Mouse (Mus musculus): ENCODE measurements around the gene Ppp6r2.

The Ppp6r2 gene

DNA sequence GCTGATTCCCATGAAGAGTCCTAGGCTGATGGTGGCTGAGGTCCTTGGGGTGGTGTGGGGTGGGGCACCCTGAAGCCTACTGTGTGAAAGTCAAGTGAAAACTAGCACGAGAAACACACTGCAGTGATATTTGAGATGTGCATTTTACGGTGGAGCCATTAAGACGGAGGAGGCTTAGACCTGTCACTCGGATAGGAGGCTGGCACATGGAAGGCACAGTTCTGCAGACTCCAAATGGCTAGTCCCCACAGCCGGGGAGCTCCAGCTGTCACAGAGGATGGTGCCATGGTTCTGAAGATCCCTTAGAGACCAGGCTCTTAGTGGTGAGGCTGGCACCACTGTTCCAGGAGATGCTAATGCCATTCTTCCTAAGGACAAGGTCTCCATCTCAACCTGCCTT lies 28.5 kb upstream of the Ppp6r2 start:
- no peak for DNase-seq

GRCm38 (mm10) chr15:89184141-89184936 lies 27.0 kb upstream of the Ppp6r2 start:
- no peak for DNase-seq

- no peak for DNase-seq
Measured at GRCm38 (mm10) chr15:89184937-89185227, 26.5 kb upstream of the Ppp6r2 start.

GRCm38 (mm10) chr15:89195261-89195681 lies 16.1 kb upstream of the Ppp6r2 start:
- peak; percentile 19 for DNase-seq

- DNase-seq, result peak; percentile 95
Measured at GRCm38 (mm10) chr15:89195690-89196312, 15.6 kb upstream of the Ppp6r2 start.

DNA sequence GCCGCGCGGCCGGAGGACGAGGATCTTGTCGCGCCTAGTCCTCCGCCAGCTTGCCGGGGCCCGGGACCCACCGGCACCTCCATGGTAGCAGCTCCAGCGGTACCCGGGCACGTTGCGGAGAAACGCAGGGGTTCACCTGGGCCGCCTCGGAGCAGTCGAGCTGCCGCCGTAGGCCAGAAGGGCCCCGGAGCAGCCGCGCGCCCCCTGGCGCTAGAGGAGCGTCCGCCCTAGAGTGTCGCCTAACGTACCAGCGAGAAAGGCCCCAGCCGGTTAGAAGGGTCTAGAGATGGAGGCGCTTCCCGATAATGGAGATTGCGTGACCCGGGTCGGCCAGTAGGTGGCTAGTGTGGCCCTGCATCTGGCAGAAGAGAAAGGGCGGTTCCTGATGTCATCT lies 15.0 kb upstream of the Ppp6r2 start, which contains the start of gene Dennd6b:
Gene Dennd6b, minus strand, starts transcription at position 184 of the 394 bp plus-strand sequence.
- DNase-seq, result peak; percentile 99

DNA sequence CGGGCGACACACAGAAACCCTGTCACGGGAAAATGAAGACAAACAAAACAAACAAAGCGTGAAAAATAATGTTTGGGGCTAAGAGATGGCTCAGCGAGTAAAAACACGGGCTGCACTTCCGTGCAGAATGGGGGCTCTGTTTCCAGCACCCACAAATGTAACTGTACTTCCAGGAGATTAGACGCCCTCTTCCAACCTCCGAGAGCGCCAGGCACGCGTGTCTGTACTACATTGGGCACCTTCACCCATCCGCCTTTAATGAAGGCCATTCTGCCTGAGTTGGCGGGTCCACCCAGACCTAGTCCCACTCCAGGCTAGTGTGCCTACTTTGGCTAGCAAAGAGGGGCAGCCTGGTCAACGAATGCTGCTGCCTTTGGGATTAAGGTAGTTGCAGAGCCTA lies 14.3 kb upstream of the Ppp6r2 start:
- peak; percentile 20 for DNase-seq

DNA sequence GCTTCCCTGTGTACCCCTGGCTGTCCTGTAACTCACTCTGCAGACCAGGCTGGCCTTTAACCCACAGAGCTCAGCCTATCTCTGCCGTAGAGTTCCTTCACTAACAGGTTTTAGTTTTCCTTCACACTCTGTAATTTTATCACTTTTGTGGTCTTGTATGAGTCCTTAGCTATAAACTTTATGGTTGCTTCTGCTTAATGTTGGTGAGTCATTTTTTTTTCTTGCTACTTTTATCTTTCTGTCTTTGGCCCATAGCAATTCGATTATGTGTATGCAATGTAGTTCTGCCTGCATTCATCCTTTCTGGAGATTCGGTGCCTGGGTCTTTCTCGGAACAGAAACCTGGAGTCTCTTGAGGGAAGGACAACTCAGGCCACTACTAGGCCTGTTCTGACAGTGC lies 3.9 kb upstream of the Ppp6r2 start:
- no peak for DNase-seq

DNA sequence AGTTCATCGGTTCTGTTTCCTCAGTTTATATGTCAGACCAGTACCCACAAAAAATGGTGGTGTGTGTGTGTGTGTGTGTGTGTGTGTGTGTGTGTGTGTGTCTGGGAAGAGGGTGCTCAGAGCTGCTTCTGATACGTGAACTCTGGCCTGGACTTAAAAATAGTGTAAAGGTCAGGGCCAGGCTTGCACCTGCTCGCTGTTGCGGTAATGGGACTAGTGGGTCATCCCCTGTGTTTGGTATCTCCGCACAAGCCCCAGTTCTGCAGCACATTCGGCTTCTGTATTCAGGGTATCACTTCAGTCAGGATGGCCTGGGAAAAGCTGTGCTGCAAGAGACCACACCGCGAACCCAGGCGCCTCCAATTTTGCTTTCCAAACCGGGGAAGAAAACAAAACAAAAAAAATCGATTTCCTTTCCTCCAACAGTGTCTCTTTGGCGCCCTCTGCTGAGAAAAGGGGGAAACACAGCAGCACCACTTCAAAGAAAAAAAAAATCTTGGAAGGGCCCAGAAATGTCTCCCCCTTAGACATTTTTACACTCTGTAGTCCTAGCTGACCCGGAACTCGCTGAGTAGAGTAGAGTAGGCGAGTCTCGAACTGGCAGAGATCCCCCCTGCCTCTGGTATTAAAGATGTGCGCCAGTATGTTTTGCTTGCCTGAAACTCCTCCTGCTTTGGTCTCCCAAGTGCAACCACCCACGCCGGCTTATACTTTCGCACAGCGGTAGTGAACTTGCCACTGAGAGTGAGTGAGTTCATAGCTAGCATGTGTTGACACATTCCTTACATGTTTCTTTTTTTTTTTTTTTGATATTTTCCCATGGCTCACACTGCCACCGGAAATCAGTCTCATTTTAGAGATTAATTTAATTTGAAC lies 1.2 kb upstream of the Ppp6r2 start:
- peak; percentile 94 for DNase-seq

GRCm38 (mm10) chr15:89211716-89212461 lies 536 bp downstream of the Ppp6r2 start:
- peak; percentile 35 for DNase-seq

- no peak for DNase-seq
Measured at GRCm38 (mm10) chr15:89212495-89212894, 1.1 kb downstream of the Ppp6r2 start.

GRCm38 (mm10) chr15:89213517-89213916 lies 2.2 kb downstream of the Ppp6r2 start:
- no peak for DNase-seq

DNA sequence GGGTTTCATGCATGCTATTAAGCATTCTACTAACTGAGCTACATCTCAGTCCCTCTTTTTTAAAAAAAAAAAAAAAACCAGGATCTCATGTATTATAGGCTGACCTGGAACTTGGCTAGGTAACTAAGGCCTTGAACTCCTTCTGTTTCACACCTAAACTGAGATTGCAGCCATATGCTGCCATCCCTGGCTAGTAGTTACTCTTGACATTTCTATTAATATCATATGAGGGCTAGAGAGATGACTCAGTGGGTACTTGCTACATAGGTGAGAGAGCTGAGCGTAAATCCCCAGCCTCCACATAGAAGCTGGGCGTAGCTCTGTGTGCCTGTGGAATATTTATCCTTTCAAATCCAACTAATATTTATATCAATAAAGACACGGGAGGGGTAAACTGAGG lies 3.6 kb downstream of the Ppp6r2 start:
- no peak for DNase-seq

DNA sequence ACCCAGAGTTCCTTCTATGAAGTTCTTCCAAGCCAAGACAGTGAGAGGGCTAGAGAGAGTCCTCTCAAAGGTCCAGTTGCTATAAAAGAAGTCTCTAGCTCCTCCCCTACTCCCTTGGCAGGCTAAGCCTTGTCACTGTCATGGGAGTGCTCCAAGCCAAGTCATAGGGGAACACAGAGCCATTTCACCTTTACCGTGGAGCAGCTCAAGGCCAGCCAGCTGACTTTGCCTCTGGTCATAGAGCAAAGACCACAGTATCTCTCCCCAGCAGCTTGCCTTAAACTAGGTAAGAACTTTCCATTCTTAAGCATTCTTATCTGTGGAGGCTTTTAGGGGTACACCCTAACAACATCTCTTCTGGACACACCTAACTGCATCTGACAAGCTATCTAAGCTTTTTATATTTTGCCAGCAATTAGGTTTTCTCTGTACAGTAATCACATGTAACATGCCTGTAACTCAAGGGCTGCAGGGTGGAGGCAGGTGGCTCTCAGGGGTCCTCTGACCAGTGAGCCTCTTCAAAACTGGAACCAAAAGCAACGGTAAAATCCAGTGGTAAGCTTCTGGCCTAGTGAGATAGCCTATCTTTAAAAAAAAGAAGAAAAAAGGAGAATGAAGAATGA lies 4.4 kb downstream of the Ppp6r2 start:
- peak; percentile 44 for DNase-seq

DNA sequence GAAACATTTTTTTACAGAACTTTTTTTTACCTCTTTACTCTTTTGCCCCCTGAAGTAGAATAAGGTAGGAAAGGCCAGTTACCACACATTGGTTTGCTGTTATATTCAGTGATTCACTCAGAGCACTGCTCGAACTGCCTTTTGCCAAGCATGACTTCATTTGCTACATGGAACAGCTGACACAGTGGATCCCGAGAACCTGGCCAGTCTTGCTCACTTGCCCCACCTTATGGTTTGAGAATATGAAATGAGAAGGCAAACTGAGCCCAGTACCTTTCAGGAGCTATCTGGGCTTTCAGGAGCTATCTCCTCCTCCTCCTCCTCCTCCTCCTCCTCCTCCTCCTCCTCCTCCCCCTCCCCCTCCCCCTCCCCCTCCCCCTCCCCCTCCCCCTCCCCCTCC lies 22.2 kb downstream of the Ppp6r2 start:
- DNase-seq, result peak; percentile 53

GRCm38 (mm10) chr15:89234052-89234451 lies 22.7 kb downstream of the Ppp6r2 start:
- DNase-seq, result no peak

DNA sequence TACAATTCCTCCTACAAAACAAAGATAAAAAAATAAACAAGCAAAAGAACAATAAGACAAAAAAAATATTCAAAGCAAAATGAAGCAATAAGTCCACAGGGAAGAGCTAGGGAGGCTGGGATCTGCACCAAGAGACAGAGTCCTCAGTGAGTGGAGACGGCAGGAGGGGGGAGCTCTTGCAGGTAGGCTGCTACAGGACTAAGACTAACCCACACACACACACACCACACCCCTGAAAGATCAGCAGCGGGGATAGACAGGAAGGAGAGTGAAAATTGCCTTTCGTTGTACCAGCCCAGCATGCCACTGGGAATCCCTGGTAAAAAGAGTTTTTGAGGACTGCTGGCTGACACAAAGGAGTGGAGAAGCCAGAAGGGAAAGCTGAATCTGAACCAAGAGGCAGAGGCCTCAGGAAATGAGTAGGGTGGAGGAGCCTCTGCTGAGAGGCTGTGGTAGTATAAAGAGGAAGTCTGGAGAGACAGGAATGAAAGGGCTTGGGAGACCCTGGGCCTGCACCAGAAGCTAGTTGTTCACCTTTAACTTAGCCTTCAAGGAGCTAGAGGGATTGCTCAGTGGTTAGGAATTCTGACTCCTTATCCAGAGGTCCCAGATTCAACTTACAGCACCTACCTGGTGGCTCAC lies 28.5 kb downstream of the Ppp6r2 start:
- no peak for DNase-seq

GRCm38 (mm10) chr15:89241025-89241424 lies 29.7 kb downstream of the Ppp6r2 start:
- DNase-seq, result peak; percentile 27

DNA sequence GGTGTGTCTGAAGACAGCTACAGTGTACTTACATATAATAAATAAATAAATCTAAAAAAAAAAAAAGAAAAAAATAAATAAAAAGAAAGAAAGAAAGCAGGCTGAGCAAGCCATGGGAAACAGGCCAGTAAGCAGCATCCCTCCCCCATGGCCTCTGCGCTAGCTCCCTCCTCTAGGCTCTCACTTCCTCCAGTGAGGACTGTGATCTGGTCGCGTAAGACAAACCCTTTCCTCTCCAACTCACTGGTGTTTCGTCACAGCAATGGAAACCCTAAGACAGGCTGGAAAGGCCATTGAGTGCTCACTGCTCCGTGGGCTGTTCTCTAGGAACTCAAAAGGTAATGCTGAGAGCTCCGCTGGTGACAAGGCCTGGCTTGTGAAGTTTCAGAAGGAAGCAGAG lies 37.7 kb downstream of the Ppp6r2 start:
- DNase-seq, result no peak

DNA sequence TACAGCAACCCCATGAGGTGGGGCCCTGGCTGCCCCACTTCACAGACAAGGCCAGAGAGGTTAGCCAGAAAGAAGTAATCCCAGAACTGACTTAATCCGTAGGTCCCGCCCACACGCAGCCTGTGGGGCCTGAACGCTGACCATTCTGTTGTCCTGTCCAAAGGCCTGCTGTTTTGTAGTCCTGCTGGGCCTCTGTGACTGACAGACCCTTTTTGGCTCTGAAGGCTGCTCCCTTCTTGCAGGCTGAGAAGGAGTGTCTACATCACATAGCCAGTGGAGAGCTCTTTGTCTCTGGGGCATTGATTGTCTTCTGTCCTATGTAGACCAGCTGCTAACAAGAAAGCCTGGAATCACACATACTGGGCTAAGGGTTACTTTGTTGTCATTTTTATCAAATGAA lies 44.0 kb downstream of the Ppp6r2 start:
- no peak for DNase-seq

GRCm38 (mm10) chr15:89258997-89259396 lies 47.6 kb downstream of the Ppp6r2 start:
- no peak for DNase-seq

- no peak for DNase-seq
Measured at GRCm38 (mm10) chr15:89264485-89264884, 53.1 kb downstream of the Ppp6r2 start.
